ENCODE assay signal across 18 mouse cellular contexts in genomic region chr2:104559591-104560380, GRCm38 (mm10). TPM values are rescaled to one million over a fixed set of nuclear protein-coding genes. Genes with fewer than 3 reads are reported as not detected.
A peak's percentile ranks its signal among the peaks of the same experiment; 100 is the strongest.
DNase-seq lines count a peak whose midpoint lies in the region; ATAC-seq and TF ChIP-seq lines count a peak whose summit lies in the region.
"Had no signal": no experiment of that assay in that cellular context is flagged by ENCODE, and none has a peak within 500 bp of the region (broad histone marks: within the 10 kb centered on the region; RNA-seq: fewer than 3 reads in every experiment).

No protein-coding gene starts in this region.

- in situ Hi-C loops in ES-E14 (cut with MboI; ENCODE audit: low sequenced_read_pairs in 2 of 2, unreplicated experiment in 2 of 2) = no loop called here

- H3K9ac ChIP-seq in ES-E14 (ENCODE audit: insufficient read depth, low read depth, low read length, poor library complexity, severe bottlenecking) = peak overlapping the region; percentile 83
- H3K9ac ChIP-seq: forebrain, embryonic 13.5 days; forebrain, postnatal 0 days; heart, embryonic 15.5 days; hindbrain, embryonic 15.5 days had no signal

- H3K4me3 ChIP-seq in ES-E14 (ENCODE audit: insufficient read depth in 1 of 2, low read depth in 1 of 2, low read length in 2 of 2, poor library complexity in 1 of 2, severe bottlenecking in 1 of 2) = peak overlapping the region; percentile 72 to 73
- H3K4me3 ChIP-seq: embryonic facial prominence, embryonic 10.5 days; forebrain, embryonic 13.5 days; heart, embryonic 10.5 days; heart, embryonic 15.5 days; hindbrain, embryonic 15.5 days had no signal

- H3K4me1 ChIP-seq in ES-E14 (ENCODE audit: control insufficient read depth in 2 of 2, insufficient read depth in 2 of 2, low read length in 2 of 2, poor library complexity in 1 of 2) = peaks cover 7% of the 10 kb centered on the region in 2 experiments; a peak in 2 of 4 replicates
- H3K4me1 ChIP-seq: embryonic facial prominence, embryonic 10.5 days; forebrain, embryonic 13.5 days; heart, embryonic 10.5 days; heart, embryonic 15.5 days; hindbrain, embryonic 15.5 days had no signal

- H3K36me3 ChIP-seq in ES-E14 (ENCODE audit: control insufficient read depth, insufficient read depth, low read length, poor library complexity, severe bottlenecking) = peaks cover 19% of the 10 kb centered on the region
- H3K36me3 ChIP-seq: embryonic facial prominence, embryonic 10.5 days; heart, embryonic 10.5 days; heart, embryonic 15.5 days; hindbrain, embryonic 15.5 days had no signal

- no peak overlapping the region; the same call in 1 of the 2 replicates for H3K27ac ChIP-seq in ES-E14 (ENCODE audit: insufficient read depth, low read depth, low read length, poor library complexity, severe bottlenecking)
- H3K27ac ChIP-seq: embryonic facial prominence, embryonic 10.5 days; forebrain, embryonic 13.5 days; heart, embryonic 10.5 days; heart, embryonic 15.5 days; hindbrain, embryonic 15.5 days had no signal

- no peak for DNase-seq in frontal cortex, adult 2 months (ENCODE audit: extremely low spot score in 1 of 2, low spot score in 1 of 2)
- DNase-seq in 3T3-L1 (ENCODE audit: low read depth, low spot score) = peak; percentile 91
- no peak for DNase-seq in ES-E14 (ENCODE audit: low read depth, low spot score)
- DNase-seq in brain, adult 2 months (ENCODE audit: low read depth, low spot score) = peak; percentile 27
- no peak for DNase-seq in lung, postnatal 25 days (ENCODE audit: low spot score)
- no peak for DNase-seq in kidney, postnatal 36 days
- DNase-seq: adrenal gland, postnatal 14 days; cerebellum, adult 18-20 months; cerebellum, adult 9-11 months; forebrain, postnatal 0 days; heart, postnatal 36 days had no signal

- peak; percentile 4; the same call in 1 of the 2 replicates for ATAC-seq in frontal cortex, adult (ENCODE audit: low TSS enrichment)
- ATAC-seq: forebrain, embryonic 13.5 days; forebrain, postnatal 0 days; intestine, embryonic 16.5 days had no signal

- no peaks in the 10 kb centered on the region for H3K9me3 ChIP-seq in ES-E14 (ENCODE audit: control insufficient read depth, insufficient read depth, low read depth, low read length)
- H3K9me3 ChIP-seq: embryonic facial prominence, embryonic 10.5 days; forebrain, embryonic 13.5 days; heart, embryonic 10.5 days; heart, embryonic 15.5 days; hindbrain, embryonic 15.5 days had no signal

TF ChIP-seq in ES-E14, 5 proteins besides CTCF, POLR2A, EP300 and RAD21:
- no peak for TF ChIP-seq ZNF384 (IDR thresholded peaks at IDR 0.05; ENCODE audit: low read depth, low read length)
- TF ChIP-seq MAFK (IDR thresholded peaks at IDR 0.05; ENCODE audit: insufficient read depth, low read depth, low read length) = no peak
- TF ChIP-seq ZC3H11A (IDR thresholded peaks at IDR 0.05; ENCODE audit: borderline replicate concordance, low read depth, low read length) = no peak
- no peak for TF ChIP-seq CHD2 (IDR thresholded peaks at IDR 0.05; ENCODE audit: low read depth, low read length)
TF ChIP-seq in ES-E14: peak in this region for 0.

RNA-seq across cellular contexts. Expression of gene Cstf3, which starts 30.5 kb away (rescaled TPM):
- polyA plus RNA-seq in frontal cortex, adult 2 months (2012; rRNA removed) = 42.8 and 43.4 TPM in 2 replicates
- 23.3 and 31.8 TPM in 2 replicates for total RNA-seq in ES-E14 (2012; rRNA removed)

Comparison
In these comparisons a context has a peak if more than half of its experiments do, and no peak if none do; other contexts are left out.
1. DNase-seq: peak in 3T3-L1 (single experiment) and brain, adult 2 months (single experiment); none in frontal cortex, adult 2 months (0 of 2), ES-E14 (single experiment), lung, postnatal 25 days (single experiment) and kidney, postnatal 36 days (0 of 2).